Mouse (Mus musculus) megakaryocyte, embryonic 14.5 days (primary cell): Measurements from ENCODE around the gene Srrm4.

ENCODE experiments used
- FLI1 ChIP-seq: IDR thresholded peaks from 2 replicates; pipeline ENCODE4 v1.6.1; 2012; ENCODE audit warnings: low read length, inconsistent platforms, mixed read lengths
- GATA1 ChIP-seq: IDR thresholded peaks from 3 replicates; pipeline ENCODE4 v1.6.1; 2012; ENCODE audit warnings: mixed read lengths, low read length, inconsistent platforms, borderline replicate concordance

DNA sequence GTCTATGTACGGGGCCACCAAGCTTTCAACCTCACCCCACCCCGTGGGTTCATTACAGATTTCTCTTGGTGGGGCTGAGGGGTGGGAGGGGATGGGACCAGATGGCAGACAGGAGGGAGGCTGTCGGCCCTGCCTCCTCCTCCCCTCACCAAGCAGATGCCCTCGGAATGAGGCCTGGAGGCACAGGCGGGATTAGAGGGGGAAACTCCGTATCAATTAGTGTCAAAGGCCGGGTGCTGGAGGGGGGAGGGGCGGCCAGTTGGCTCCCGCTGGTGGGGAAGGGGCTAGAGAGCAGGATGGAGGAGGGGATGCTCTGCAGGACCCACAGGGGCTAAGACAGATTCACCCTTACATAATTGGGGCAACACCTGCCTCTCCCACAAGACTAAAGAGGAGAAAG, 22.0 kb downstream of the Srrm4 start:
- TF ChIP-seq FLI1: no peak
- TF ChIP-seq GATA1: no peak
